Mouse (Mus musculus): ENCODE measurements around the gene Klhl31. TPM values are rescaled to one million over a fixed set of nuclear protein-coding genes. Genes with fewer than 3 reads are reported as not detected.

The Klhl31 gene
- polyA plus RNA-seq (2021; fragmentation: Nextera tagmentation): 0.03 and 0.29 TPM in 2 replicates
- long read RNA-seq, experiment 1: 0 reads
- long read RNA-seq, experiment 2: 0 reads

GRCm38 (mm10) chr9:77636450-77636951, at the start of gene Klhl31:
TSS of gene Klhl31 (plus strand) at chr9:77636500.

Other genes with a start within 250 kb of the Klhl31 start
- 1.3 and 1.4 TPM in 2 replicates for gene Lrrc1, start 91.6 kb upstream of the Klhl31 start, polyA plus RNA-seq (2021; fragmentation: Nextera tagmentation)
- 5.7 and 6.3 TPM in 2 replicates for gene Gclc, start 118.0 kb downstream of the Klhl31 start, polyA plus RNA-seq (2021; fragmentation: Nextera tagmentation)

Measured in layer of hippocampus, adult 6 months (tissue).